Mouse (Mus musculus) left cerebral cortex, adult 2 months (tissue): ENCODE results near the gene Ppp4r4. TPM values are rescaled to one million over a fixed set of nuclear protein-coding genes. Genes with fewer than 3 reads are reported as not detected.

ENCODE experiments used
- DNase-seq, 2 experiments: peaks; one replicate each; pipeline ENCODE4 v3.0.0; 2021 to 2022; ENCODE audit warnings: low spot score in 2 of 2, mixed read lengths in 1 of 2; ENCODE audit errors: extremely low spot score in 1 of 2
- H3K27ac ChIP-seq: fragments of 200-600 bp; 2 replicates; pipeline ENCODE4 v1.8.1; 2022
- H3K4me3 ChIP-seq: fragments of 200-600 bp; 2 replicates; pipeline ENCODE4 v1.8.1; 2022
- CTCF ChIP-seq: fragments of 200-600 bp; IDR thresholded peaks from 2 replicates; pipeline ENCODE4 v1.8.1; 2022; ENCODE audit warnings: antibody characterized with exemption, mild to moderate bottlenecking, moderate library complexity
- intact Hi-C: fragments of 180-260 bp; cut with DNase I; formaldehyde crosslinking; loops from one replicate; pipeline ENCODE4 v1.15.1; 2025
- total RNA-seq, 2 experiments: library from RNA; stranded (reverse); gene quantifications; 2 replicates each; pipeline ENCODE4 v1.2.3; 2021

The Ppp4r4 gene
- total RNA-seq, 2 experiments from 2014 or later: 24.8 to 25.8 TPM

GRCm38 (mm10) chr12:103540429-103540828 is 8.3 kb downstream of the Ppp4r4 start:
- DNase-seq: no peak
- TF ChIP-seq CTCF: no peak
- intact Hi-C loops: loop anchor here (5.0 kb wide), 1 partner anchor 102 kb away; no protein-coding TSS in a partner anchor
- H3K27ac ChIP-seq: no peak overlapping the region
- H3K4me3 ChIP-seq: no peak overlapping the region

GRCm38 (mm10) chr12:103543351-103543750 is 11.3 kb downstream of the Ppp4r4 start:
- no peak overlapping the region for H3K27ac ChIP-seq
- no peak for TF ChIP-seq CTCF
- H3K4me3 ChIP-seq: no peak overlapping the region
- no peak for DNase-seq
- intact Hi-C loops: loop anchor here (5.0 kb wide), 1 partner anchor 99 kb away; no protein-coding TSS in a partner anchor

- TF ChIP-seq CTCF: peak; percentile 73
- Histone ChIP-seq H3K27ac (no peak overlapping the region), H3K4me3 (no peak overlapping the region)
- intact Hi-C loops: loop anchor here (5.0 kb wide), 1 partner anchor 98 kb away; no protein-coding TSS in a partner anchor
- no peak for DNase-seq
Measured at GRCm38 (mm10) chr12:103544213-103544612, 12.1 kb downstream of the Ppp4r4 start.

- Histone ChIP-seq H3K27ac (no peak overlapping the region), H3K4me3 (no peak overlapping the region)
- no peak for TF ChIP-seq CTCF
- intact Hi-C loops: no loop called here
- DNase-seq: no peak
Measured at GRCm38 (mm10) chr12:103547438-103547837, 15.4 kb downstream of the Ppp4r4 start.

GRCm38 (mm10) chr12:103548526-103548925 is 16.4 kb downstream of the Ppp4r4 start:
- Histone ChIP-seq H3K4me3 (no peak overlapping the region), H3K27ac (no peak overlapping the region)
- TF ChIP-seq CTCF: no peak
- intact Hi-C loops: no loop called here
- DNase-seq: no peak

GRCm38 (mm10) chr12:103550047-103550446 is 18.0 kb downstream of the Ppp4r4 start:
- intact Hi-C loops: no loop called here
- no peak for DNase-seq
- TF ChIP-seq CTCF: no peak
- no peak overlapping the region for H3K4me3 ChIP-seq
- H3K27ac ChIP-seq: no peak overlapping the region

GRCm38 (mm10) chr12:103551422-103551821 is 19.3 kb downstream of the Ppp4r4 start:
- intact Hi-C loops: no loop called here
- H3K4me3 ChIP-seq: no peak overlapping the region
- no peak for DNase-seq

GRCm38 (mm10) chr12:103552506-103552905 is 20.4 kb downstream of the Ppp4r4 start:
- H3K4me3 ChIP-seq: no peak overlapping the region
- DNase-seq: no peak
- H3K27ac ChIP-seq: no peak overlapping the region
- intact Hi-C loops: no loop called here
- TF ChIP-seq CTCF: no peak

More at GRCm38 (mm10) chr12:103551422-103551821, 19.3 kb downstream of the Ppp4r4 start:
- H3K27ac ChIP-seq: no peak overlapping the region
- TF ChIP-seq CTCF: no peak

- intact Hi-C loops: no loop called here
- no peak; the same call in 1 of the 2 replicates for TF ChIP-seq CTCF
Measured at GRCm38 (mm10) chr12:103553497-103553896, 21.4 kb downstream of the Ppp4r4 start.

GRCm38 (mm10) chr12:103556856-103557255 is 24.8 kb downstream of the Ppp4r4 start:
- intact Hi-C loops: no loop called here
- DNase-seq: no peak
- no peak overlapping the region for H3K27ac ChIP-seq
- no peak for TF ChIP-seq CTCF
- no peak overlapping the region for H3K4me3 ChIP-seq

More at GRCm38 (mm10) chr12:103553497-103553896, 21.4 kb downstream of the Ppp4r4 start:
- H3K27ac ChIP-seq: no peak overlapping the region
- no peak for DNase-seq
- H3K4me3 ChIP-seq: no peak overlapping the region

GRCm38 (mm10) chr12:103564726-103565125 is 32.6 kb downstream of the Ppp4r4 start:
- no peak for DNase-seq
- no peak for TF ChIP-seq CTCF
- Histone ChIP-seq H3K4me3 (no peak overlapping the region), H3K27ac (no peak overlapping the region)
- intact Hi-C loops: no loop called here

- Histone ChIP-seq H3K4me3 (no peak overlapping the region), H3K27ac (no peak overlapping the region)
- intact Hi-C loops: no loop called here
- DNase-seq: no peak
- no peak for TF ChIP-seq CTCF
Measured at GRCm38 (mm10) chr12:103565151-103565550, 33.1 kb downstream of the Ppp4r4 start.

- Histone ChIP-seq H3K27ac (no peak overlapping the region), H3K4me3 (no peak overlapping the region)
- intact Hi-C loops: no loop called here
- TF ChIP-seq CTCF: peak; percentile 44
- DNase-seq: no peak
Measured at GRCm38 (mm10) chr12:103567129-103567528, 35.0 kb downstream of the Ppp4r4 start.
